Mouse (Mus musculus) heart, embryonic 16.5 days (tissue): ENCODE measurements at regions not wholly inside any gene's neighbourhood (a gene's known extent, or its start where the extent isn't known, plus 50 kb on each side); places are given as distances from the start of the nearest gene placed in this dataset.

Source experiments
- ATAC-seq: fragments of 200-750 bp; cut with Nextera tagmentation; replicated peaks from 2 replicates; pipeline ENCODE4 v1.8.0; 2017; ENCODE audit warnings: moderate number of reproducible peaks; ENCODE audit not compliant: insufficient read depth, low FRiP score; ENCODE audit errors: extremely low read depth
- H3K27ac ChIP-seq: fragments of 300-500 bp; sonication (generic); 2 replicates; pipeline ENCODE4 v1.5.1; 2014; ENCODE audit warnings: mild to moderate bottlenecking, low read length, control low read depth, moderate library complexity
- H3K27me3 ChIP-seq: fragments of 300-500 bp; sonication (generic); 2 replicates; pipeline ENCODE4 v1.6.1; 2014; ENCODE audit warnings: low read length, mixed read lengths; ENCODE audit not compliant: control insufficient read depth, insufficient read depth
- H3K36me3 ChIP-seq: fragments of 300-500 bp; sonication (generic); 2 replicates; pipeline ENCODE4 v1.6.1; 2014; ENCODE audit not compliant: control insufficient read depth, insufficient read depth
- H3K4me1 ChIP-seq: fragments of 300-500 bp; sonication (generic); 2 replicates; pipeline ENCODE4 v1.6.1; 2014; ENCODE audit warnings: low read length, mixed read lengths; ENCODE audit not compliant: control insufficient read depth, insufficient read depth
- H3K4me2 ChIP-seq: fragments of 300-500 bp; sonication (generic); 2 replicates; pipeline ENCODE4 v1.6.1; 2014; ENCODE audit warnings: low read depth, mild to moderate bottlenecking, control low read depth, low read length
- H3K4me3 ChIP-seq: fragments of 300-500 bp; sonication (generic); 2 replicates; pipeline ENCODE4 v1.5.1; 2014; ENCODE audit warnings: mild to moderate bottlenecking, control low read depth, low read length
- H3K9ac ChIP-seq: fragments of 300-500 bp; sonication (generic); 2 replicates; pipeline ENCODE4 v1.6.1; 2014; ENCODE audit warnings: low read length, control low read depth
- H3K9me3 ChIP-seq: fragments of 300-500 bp; sonication (generic); replicated peaks from 2 replicates; pipeline ENCODE4 v1.6.1; 2016; ENCODE audit warnings: low read length; ENCODE audit not compliant: control insufficient read depth
- WGBS: fragments of 180-500 bp; shearing (Covaris S2); extraction: QIAGEN DNeasy Blood & Tissue Kit; methylation state at CpG from one replicate; pipeline ENCODE4 v1.1.7; 2014; 5-methylcytosine and 5-hydroxymethylcytosine counted together

GRCm38 (mm10) chr16:75333750-75334149 is 252.1 kb downstream of the Lipi start:
- no peaks in the 10 kb centered on the region for H3K4me1 ChIP-seq
- H3K27ac ChIP-seq = no peak overlapping the region
- no peaks in the 10 kb centered on the region for H3K36me3 ChIP-seq
- H3K27me3 ChIP-seq = no peaks in the 10 kb centered on the region
- no peak overlapping the region for H3K4me2 ChIP-seq
- H3K9me3 ChIP-seq = no peaks in the 10 kb centered on the region
- H3K4me3 ChIP-seq = no peak overlapping the region
- no peak for ATAC-seq
- WGBS = 63% methylated on average over 4 of the region's 5 CpGs
- no peak overlapping the region for H3K9ac ChIP-seq

GRCm38 (mm10) chr16:75332853-75333252 is 253.0 kb downstream of the Lipi start:
- Histone ChIP-seq H3K9ac (no peak overlapping the region), H3K27me3 (no peaks in the 10 kb centered on the region), H3K36me3 (no peaks in the 10 kb centered on the region), H3K27ac (no peak overlapping the region), H3K4me3 (no peak overlapping the region), H3K4me2 (no peak overlapping the region), H3K9me3 (no peaks in the 10 kb centered on the region), H3K4me1 (no peaks in the 10 kb centered on the region)
- 86% methylated on average over 4 of the region's 4 CpGs for WGBS
- ATAC-seq = no peak

DNA sequence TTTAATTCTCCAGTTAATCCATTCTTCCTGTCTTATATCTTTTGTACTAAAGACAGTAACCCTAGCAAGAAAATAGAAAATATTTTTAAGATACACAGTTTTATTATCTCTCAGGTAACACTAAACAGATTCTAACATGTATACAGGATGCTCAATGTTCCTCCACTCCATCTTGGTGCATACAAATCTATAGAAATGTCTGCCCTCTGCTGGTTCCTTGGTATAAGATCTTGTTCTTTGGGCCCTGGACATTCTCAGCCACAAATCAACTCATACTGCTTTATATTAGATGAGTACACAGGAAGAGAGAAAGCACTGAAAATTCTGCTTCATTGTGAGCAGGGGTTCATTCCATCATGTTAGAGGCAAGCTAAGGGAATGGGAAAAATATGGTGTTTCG is 260.6 kb downstream of the Lipi start:
- WGBS = 59% methylated on average over 1 of the region's 1 CpGs
- no peak for ATAC-seq
- H3K4me2 ChIP-seq = no peak overlapping the region
- H3K27ac ChIP-seq = no peak overlapping the region
- no peaks in the 10 kb centered on the region for H3K4me1 ChIP-seq
- H3K27me3 ChIP-seq = no peaks in the 10 kb centered on the region
- H3K9ac ChIP-seq = no peak overlapping the region
- no peak overlapping the region for H3K4me3 ChIP-seq
- no peaks in the 10 kb centered on the region for H3K9me3 ChIP-seq
- H3K36me3 ChIP-seq = no peaks in the 10 kb centered on the region

DNA sequence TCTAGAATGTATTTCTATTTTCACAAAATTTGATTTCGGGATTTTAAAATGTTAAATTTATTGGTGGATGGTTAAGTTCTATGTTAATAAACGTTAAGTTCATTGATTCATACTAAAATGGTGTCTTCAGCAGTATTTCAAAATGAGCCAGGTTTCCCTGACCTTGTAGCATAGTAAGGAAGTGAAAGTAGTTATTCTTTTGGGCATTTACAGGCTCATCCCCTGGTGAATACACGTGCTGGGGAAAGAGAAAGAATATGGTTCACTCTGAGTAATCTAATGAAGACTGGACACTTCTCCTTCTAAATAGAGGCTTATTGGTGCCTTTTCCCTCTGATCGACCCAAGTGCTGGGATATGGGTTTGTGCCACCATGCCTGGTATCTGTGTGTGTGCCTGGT is 281.1 kb downstream of the Lipi start:
- 64% methylated on average over 4 of the region's 4 CpGs for WGBS
- Histone ChIP-seq H3K27me3 (no peaks in the 10 kb centered on the region), H3K4me3 (no peak overlapping the region), H3K27ac (no peak overlapping the region), H3K9me3 (no peaks in the 10 kb centered on the region), H3K4me1 (no peaks in the 10 kb centered on the region), H3K9ac (no peak overlapping the region), H3K4me2 (no peak overlapping the region), H3K36me3 (no peaks in the 10 kb centered on the region)
- ATAC-seq = no peak

GRCm38 (mm10) chr16:75297416-75297815 is 288.4 kb downstream of the Lipi start:
- ATAC-seq = no peak
- H3K27ac ChIP-seq = no peak overlapping the region
- H3K4me1 ChIP-seq = no peaks in the 10 kb centered on the region
- no peaks in the 10 kb centered on the region for H3K27me3 ChIP-seq
- H3K4me3 ChIP-seq = no peak overlapping the region
- no peaks in the 10 kb centered on the region for H3K36me3 ChIP-seq
- H3K9ac ChIP-seq = no peak overlapping the region
- H3K4me2 ChIP-seq = no peak overlapping the region
- no peaks in the 10 kb centered on the region for H3K9me3 ChIP-seq
- 80% methylated on average over 3 of the region's 3 CpGs for WGBS

- Histone ChIP-seq H3K36me3 (no peaks in the 10 kb centered on the region), H3K9ac (no peak overlapping the region), H3K27me3 (no peaks in the 10 kb centered on the region), H3K9me3 (no peaks in the 10 kb centered on the region), H3K4me2 (no peak overlapping the region), H3K4me3 (no peak overlapping the region), H3K4me1 (no peaks in the 10 kb centered on the region), H3K27ac (no peak overlapping the region)
- ATAC-seq = no peak
- WGBS = 79% methylated on average over 9 of the region's 9 CpGs
Observed at GRCm38 (mm10) chr16:75292736-75293428, 293.0 kb downstream of the Lipi start.

GRCm38 (mm10) chr16:75291194-75291593 is 294.7 kb downstream of the Lipi start:
- Histone ChIP-seq H3K27me3 (no peaks in the 10 kb centered on the region), H3K9me3 (no peaks in the 10 kb centered on the region), H3K4me1 (no peaks in the 10 kb centered on the region), H3K9ac (no peak overlapping the region), H3K36me3 (no peaks in the 10 kb centered on the region), H3K4me2 (no peak overlapping the region), H3K4me3 (no peak overlapping the region), H3K27ac (no peak overlapping the region)
- no peak for ATAC-seq
- 39% methylated on average over 4 of the region's 4 CpGs for WGBS

- H3K9me3 ChIP-seq = no peaks in the 10 kb centered on the region
- H3K27ac ChIP-seq = no peak overlapping the region
- H3K9ac ChIP-seq = no peak overlapping the region
- no peak overlapping the region for H3K4me2 ChIP-seq
- H3K27me3 ChIP-seq = no peaks in the 10 kb centered on the region
- H3K4me3 ChIP-seq = no peak overlapping the region
- no peaks in the 10 kb centered on the region for H3K4me1 ChIP-seq
- no peaks in the 10 kb centered on the region for H3K36me3 ChIP-seq
- 83% methylated on average over 1 of the region's 1 CpGs for WGBS
- ATAC-seq = no peak
Observed at GRCm38 (mm10) chr16:75287150-75287549, 298.7 kb downstream of the Lipi start.

DNA sequence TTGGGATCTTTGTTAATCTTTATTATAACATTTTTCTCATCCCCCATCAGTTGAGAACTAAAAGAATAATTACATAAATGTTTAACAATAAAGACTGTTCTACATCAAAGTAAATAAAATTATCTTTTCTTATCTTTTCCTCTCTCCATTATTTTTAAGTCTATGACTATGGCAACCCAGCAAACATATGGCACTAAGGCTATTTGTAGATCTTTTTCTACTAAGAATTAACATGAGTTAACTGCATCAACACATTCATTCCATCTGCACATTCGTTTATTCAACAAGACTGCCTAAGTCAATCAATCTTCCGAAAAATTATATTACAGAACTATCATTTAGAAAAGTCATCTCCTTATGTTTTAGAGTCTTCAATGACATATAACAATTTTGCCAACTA is 300.1 kb downstream of the Lipi start:
- H3K27ac ChIP-seq = no peak overlapping the region
- H3K4me3 ChIP-seq = no peak overlapping the region
- WGBS = 78% methylated on average over 2 of the region's 2 CpGs
- no peaks in the 10 kb centered on the region for H3K27me3 ChIP-seq
- no peaks in the 10 kb centered on the region for H3K36me3 ChIP-seq
- H3K4me1 ChIP-seq = no peaks in the 10 kb centered on the region
- H3K4me2 ChIP-seq = no peak overlapping the region
- H3K9ac ChIP-seq = no peak overlapping the region
- no peak for ATAC-seq
- H3K9me3 ChIP-seq = no peaks in the 10 kb centered on the region
